Mouse (Mus musculus) thymus, adult 2 months (tissue): ENCODE results near the gene Tmem184c.

Experiments
- CTCF ChIP-seq: fragments of 200-500 bp; IDR thresholded peaks from 2 replicates; pipeline ENCODE4 v1.5.1; 2012; ENCODE audit warnings: mild to moderate bottlenecking, control low read depth, low read length, moderate library complexity, borderline replicate concordance; ENCODE audit not compliant: control insufficient read depth, poor library complexity, insufficient read depth; ENCODE audit errors: extremely low read depth
- POLR2A ChIP-seq: fragments of 200-500 bp; IDR thresholded peaks from 2 replicates; pipeline ENCODE4 v1.6.1; 2012; ENCODE audit warnings: mild to moderate bottlenecking, low read length, control low read depth, moderate library complexity; ENCODE audit not compliant: control insufficient read depth, poor library complexity, insufficient read depth; ENCODE audit errors: extremely low read depth

GRCm38 (mm10) chr8:77629858-77630537, 19.5 kb upstream of the Tmem184c start:
- TF ChIP-seq POLR2A (no peak), CTCF (peak; percentile 85)
